Mouse (Mus musculus): ENCODE data around the gene Gm2115. TPM values are rescaled to one million over a fixed set of nuclear protein-coding genes. Genes with fewer than 3 reads are reported as not detected.

Gene Gm2115
- polyA plus RNA-seq (2014; fragmentation: Illumina TruSeq; extraction: RNeasy Lipid Tissue Mini Kit (QIAGEN cat#74804); ENCODE audit: low replicate concordance): 0.56 TPM

GRCm38 (mm10) chr7:84528796-84529533 is at the start of gene Gm2115:
Gm2115 (plus strand) TSS chr7:84528954.

GRCm38 (mm10) chr7:84606293-84606749 is 77.6 kb downstream of the Gm2115 start, which contains the start of gene Fah:
Fah (minus strand) TSS chr7:84606722.

Other genes with a start within 250 kb of the Gm2115 start
- 0.48 TPM for gene Arnt2, start 118.8 kb upstream of the Gm2115 start, polyA plus RNA-seq (2014; fragmentation: Illumina TruSeq; extraction: RNeasy Lipid Tissue Mini Kit (QIAGEN cat#74804); ENCODE audit: low replicate concordance)
- gene Fah, start 77.8 kb downstream of the Gm2115 start, polyA plus RNA-seq (2014; fragmentation: Illumina TruSeq; extraction: RNeasy Lipid Tissue Mini Kit (QIAGEN cat#74804); ENCODE audit: low replicate concordance): not detected
- 1,007 TPM for gene Zfand6, start 161.0 kb downstream of the Gm2115 start, polyA plus RNA-seq (2014; fragmentation: Illumina TruSeq; extraction: RNeasy Lipid Tissue Mini Kit (QIAGEN cat#74804); ENCODE audit: low replicate concordance)

All from small intestine, adult 10 weeks (tissue).